Mouse (Mus musculus) urinary bladder, postnatal 10 days (tissue): ENCODE measurements around the gene Cerk.
"Not testable (repeated sequence)": the region's sequence is repeated elsewhere in the genome, so short reads cannot be mapped to it uniquely, and the experiment has no call there.

Source experiments
- DNase-seq: peaks from one replicate; pipeline ENCODE4 v3.0.0; 2022; ENCODE audit warnings: low spot score

Cerk gene

GRCm38 (mm10) chr15:86206385-86206784, 20.4 kb upstream of the Cerk start:
- no peak for DNase-seq

- no peak for DNase-seq
Observed at GRCm38 (mm10) chr15:86205300-86205699, 19.4 kb upstream of the Cerk start.

GRCm38 (mm10) chr15:86203942-86204561, 18.1 kb upstream of the Cerk start:
- DNase-seq, result no peak

- no peak for DNase-seq
Observed at GRCm38 (mm10) chr15:86203292-86203793, 17.4 kb upstream of the Cerk start.

GRCm38 (mm10) chr15:86202640-86203039, 16.7 kb upstream of the Cerk start:
- no peak for DNase-seq

GRCm38 (mm10) chr15:86201696-86202330, 15.9 kb upstream of the Cerk start:
- no peak for DNase-seq

- DNase-seq, result no peak
Observed at GRCm38 (mm10) chr15:86201095-86201494, 15.2 kb upstream of the Cerk start.

- no peak for DNase-seq
Observed at GRCm38 (mm10) chr15:86200169-86200568, 14.2 kb upstream of the Cerk start.

- DNase-seq, result no peak
Observed at GRCm38 (mm10) chr15:86199482-86199881, 13.5 kb upstream of the Cerk start.

GRCm38 (mm10) chr15:86199052-86199451, 13.1 kb upstream of the Cerk start:
- DNase-seq, result no peak

GRCm38 (mm10) chr15:86194676-86195453, 8.9 kb upstream of the Cerk start:
- DNase-seq, result not testable (repeated sequence)

GRCm38 (mm10) chr15:86191933-86192332, 6.0 kb upstream of the Cerk start:
- no peak for DNase-seq

GRCm38 (mm10) chr15:86191505-86191904, 5.6 kb upstream of the Cerk start:
- DNase-seq, result no peak

GRCm38 (mm10) chr15:86190387-86190786, 4.4 kb upstream of the Cerk start:
- no peak for DNase-seq

- no peak for DNase-seq
Observed at GRCm38 (mm10) chr15:86188746-86189470, 3.0 kb upstream of the Cerk start.

GRCm38 (mm10) chr15:86188186-86188585, 2.2 kb upstream of the Cerk start:
- no peak for DNase-seq

- DNase-seq, result no peak
Observed at GRCm38 (mm10) chr15:86186686-86187085, 745 bp upstream of the Cerk start.

GRCm38 (mm10) chr15:86184851-86185688, 871 bp downstream of the Cerk start:
- DNase-seq, result no peak

GRCm38 (mm10) chr15:86184071-86184470, 1.9 kb downstream of the Cerk start:
- no peak for DNase-seq

- no peak for DNase-seq
Observed at GRCm38 (mm10) chr15:86183484-86183883, 2.5 kb downstream of the Cerk start.

- no peak for DNase-seq
Observed at GRCm38 (mm10) chr15:86182646-86183045, 3.3 kb downstream of the Cerk start.
